Mouse (Mus musculus) limb, embryonic 10.5 days (tissue): ENCODE data around the gene Guca1a. TPM values are rescaled to one million over a fixed set of nuclear protein-coding genes. Genes with fewer than 3 reads are reported as not detected.

Experiments
- DNase-seq: peaks from one replicate; pipeline ENCODE4 v3.0.0-alpha.2; 2017; ENCODE audit warnings: low spot score
- H3K27ac ChIP-seq: fragments of 300-500 bp; sonication (generic); 2 replicates; pipeline ENCODE4 v1.5.1; 2016; ENCODE audit warnings: mild to moderate bottlenecking
- H3K27me3 ChIP-seq: fragments of 300-500 bp; sonication (generic); 2 replicates; pipeline ENCODE4 v1.6.1; 2016; ENCODE audit warnings: low read depth, mild to moderate bottlenecking; ENCODE audit not compliant: poor library complexity, severe bottlenecking
- H3K36me3 ChIP-seq: fragments of 300-500 bp; sonication (generic); 2 replicates; pipeline ENCODE4 v1.6.1; 2016; ENCODE audit warnings: mild to moderate bottlenecking, moderate library complexity
- H3K4me1 ChIP-seq: fragments of 300-500 bp; sonication (generic); 2 replicates; pipeline ENCODE4 v1.6.1; 2016
- H3K4me3 ChIP-seq: fragments of 300-500 bp; sonication (generic); 2 replicates; pipeline ENCODE4 v1.5.1; 2016; ENCODE audit warnings: mild to moderate bottlenecking, moderate library complexity
- H3K9me3 ChIP-seq: fragments of 300-500 bp; sonication (generic); replicated peaks from 2 replicates; pipeline ENCODE4 v1.6.1; 2016; ENCODE audit warnings: mild to moderate bottlenecking
- WGBS: fragments of 180-500 bp; shearing (Covaris S2); methylation state at CpG from one replicate; pipeline ENCODE4 v1.1.7; 2016; 5-methylcytosine and 5-hydroxymethylcytosine counted together
- polyA plus RNA-seq: library from polyadenylated mRNA; unstranded; fragments of >200 nt; fragmentation: Nextera tagmentation; extraction: Ambion mirVana; gene quantifications from 2 replicates; pipeline ENCODE4 v1.2.1, GENCODE M21; 2016

Gene Guca1a
- 0.29 and 0.34 TPM in 2 replicates for polyA plus RNA-seq

GRCm38 (mm10) chr17:47400451-47400850 is at the start of gene Guca1a:
TSS of gene Guca1a (minus strand) at chr17:47400584.
- 59% methylated on average over 10 of the region's 10 CpGs for WGBS
- DNase-seq, result no peak
- no peak within 1 kb of the TSS for H3K27ac ChIP-seq
- H3K9me3 ChIP-seq, result no peaks in the 10 kb centered on the region; the same call in 1 of the 2 replicates
- no peak within 1 kb of the TSS for H3K4me3 ChIP-seq
- peaks cover 27% of the 10 kb centered on the region for H3K27me3 ChIP-seq
- H3K36me3 ChIP-seq, result no peaks in the 10 kb centered on the region
- peaks cover 3% of the 10 kb centered on the region for H3K4me1 ChIP-seq

- DNase-seq, result no peak
- no peaks in the 10 kb centered on the region for H3K9me3 ChIP-seq
- WGBS, result 53% methylated on average over 5 of the region's 5 CpGs
- H3K4me1 ChIP-seq, result peaks cover 40% of the 10 kb centered on the region
- H3K27ac ChIP-seq, result peak overlapping the region; percentile 50
- H3K4me3 ChIP-seq, result no peak overlapping the region
- no peaks in the 10 kb centered on the region for H3K36me3 ChIP-seq
- peaks cover 3% of the 10 kb centered on the region; the same call in 1 of the 2 replicates for H3K27me3 ChIP-seq
Observed at GRCm38 (mm10) chr17:47449432-47449831, 49.0 kb upstream of the Guca1a start.

GRCm38 (mm10) chr17:47448523-47449372 is 48.4 kb upstream of the Guca1a start:
- Histone ChIP-seq H3K27me3 (peaks cover 3% of the 10 kb centered on the region; the same call in 1 of the 2 replicates), H3K4me1 (peaks cover 45% of the 10 kb centered on the region), H3K9me3 (no peaks in the 10 kb centered on the region), H3K36me3 (no peaks in the 10 kb centered on the region), H3K27ac (peak overlapping the region; percentile 50; the same call in 1 of the 2 replicates), H3K4me3 (no peak overlapping the region)
- 33% methylated on average over 8 of the region's 8 CpGs for WGBS
- DNase-seq, result no peak

- Histone ChIP-seq H3K27ac (no peak overlapping the region), H3K9me3 (no peaks in the 10 kb centered on the region)
- WGBS, result 94% methylated on average over 11 of the region's 11 CpGs
Observed at GRCm38 (mm10) chr17:47446561-47446960, 46.2 kb upstream of the Guca1a start.

GRCm38 (mm10) chr17:47446025-47446424 is 45.6 kb upstream of the Guca1a start:
- no peak for DNase-seq
- H3K4me1 ChIP-seq, result peaks cover 45% of the 10 kb centered on the region
- 81% methylated on average over 9 of the region's 9 CpGs for WGBS
- H3K4me3 ChIP-seq, result no peak overlapping the region
- no peaks in the 10 kb centered on the region for H3K36me3 ChIP-seq
- H3K27ac ChIP-seq, result no peak overlapping the region
- 0 out of 2 replicates have a peak, but pooled peaks cover 5% of the 10 kb centered on the region for H3K27me3 ChIP-seq
- H3K9me3 ChIP-seq, result no peaks in the 10 kb centered on the region

More at GRCm38 (mm10) chr17:47446561-47446960, 46.2 kb upstream of the Guca1a start:
- H3K4me3 ChIP-seq, result no peak overlapping the region
- H3K36me3 ChIP-seq, result no peaks in the 10 kb centered on the region
- H3K27me3 ChIP-seq, result 0 out of 2 replicates have a peak, but pooled peaks cover 2% of the 10 kb centered on the region
- H3K4me1 ChIP-seq, result peaks cover 45% of the 10 kb centered on the region
- no peak for DNase-seq

GRCm38 (mm10) chr17:47445518-47445917 is 45.1 kb upstream of the Guca1a start:
- Histone ChIP-seq H3K4me3 (no peak overlapping the region), H3K27ac (no peak overlapping the region), H3K4me1 (peaks cover 46% of the 10 kb centered on the region), H3K27me3 (peaks cover 7% of the 10 kb centered on the region), H3K36me3 (no peaks in the 10 kb centered on the region), H3K9me3 (no peaks in the 10 kb centered on the region)
- no peak for DNase-seq
- WGBS, result 78% methylated on average over 11 of the region's 11 CpGs

GRCm38 (mm10) chr17:47444113-47444512 is 43.7 kb upstream of the Guca1a start:
- DNase-seq, result no peak
- Histone ChIP-seq H3K4me3 (no peak overlapping the region), H3K4me1 (peaks cover 43% of the 10 kb centered on the region), H3K27ac (0 out of 2 replicates have a peak overlapping the region, but pooled peaks have one; percentile 17), H3K36me3 (no peaks in the 10 kb centered on the region), H3K9me3 (no peaks in the 10 kb centered on the region), H3K27me3 (peaks cover 21% of the 10 kb centered on the region)
- 81% methylated on average over 6 of the region's 6 CpGs for WGBS

GRCm38 (mm10) chr17:47442271-47442670 is 41.9 kb upstream of the Guca1a start:
- DNase-seq, result no peak
- H3K27ac ChIP-seq, result no peak overlapping the region
- peaks cover 39% of the 10 kb centered on the region for H3K27me3 ChIP-seq
- no peaks in the 10 kb centered on the region for H3K9me3 ChIP-seq
- H3K36me3 ChIP-seq, result no peaks in the 10 kb centered on the region
- peaks cover 42% of the 10 kb centered on the region for H3K4me1 ChIP-seq
- no peak overlapping the region for H3K4me3 ChIP-seq
- 76% methylated on average over 3 of the region's 3 CpGs for WGBS

GRCm38 (mm10) chr17:47441296-47442051 is 41.1 kb upstream of the Guca1a start:
- 56% methylated on average over 19 of the region's 19 CpGs for whole genome bisulfite sequencing

GRCm38 (mm10) chr17:47440359-47440890 is 40.0 kb upstream of the Guca1a start:
- Histone ChIP-seq H3K4me1 (peaks cover 54% of the 10 kb centered on the region), H3K27me3 (peaks cover 56% of the 10 kb centered on the region), H3K4me3 (no peak overlapping the region), H3K27ac (peak overlapping the region; percentile 20; the same call in 1 of the 2 replicates), H3K36me3 (no peaks in the 10 kb centered on the region), H3K9me3 (no peaks in the 10 kb centered on the region)
- no peak for DNase-seq
- 8% methylated on average over 9 of the region's 9 CpGs for WGBS

More at GRCm38 (mm10) chr17:47441296-47442051, 41.1 kb upstream of the Guca1a start:
- Histone ChIP-seq H3K4me3 (no peak overlapping the region), H3K4me1 (peaks cover 50% of the 10 kb centered on the region), H3K27me3 (peaks cover 47% of the 10 kb centered on the region), H3K9me3 (no peaks in the 10 kb centered on the region), H3K27ac (no peak overlapping the region), H3K36me3 (no peaks in the 10 kb centered on the region)
- no peak for DNase-seq

- WGBS, result 46% methylated on average over 9 of the region's 9 CpGs
- Histone ChIP-seq H3K27ac (no peak overlapping the region), H3K4me1 (peaks cover 54% of the 10 kb centered on the region)
Observed at GRCm38 (mm10) chr17:47439396-47440028, 39.1 kb upstream of the Guca1a start.

GRCm38 (mm10) chr17:47438611-47439010 is 38.2 kb upstream of the Guca1a start:
- Histone ChIP-seq H3K9me3 (no peaks in the 10 kb centered on the region), H3K27me3 (peaks cover 69% of the 10 kb centered on the region), H3K27ac (no peak overlapping the region; the same call in 1 of the 2 replicates), H3K36me3 (no peaks in the 10 kb centered on the region), H3K4me3 (no peak overlapping the region), H3K4me1 (peaks cover 49% of the 10 kb centered on the region)
- no peak for DNase-seq
- 76% methylated on average over 6 of the region's 6 CpGs for WGBS

More at GRCm38 (mm10) chr17:47439396-47440028, 39.1 kb upstream of the Guca1a start:
- H3K36me3 ChIP-seq, result no peaks in the 10 kb centered on the region
- H3K4me3 ChIP-seq, result no peak overlapping the region
- DNase-seq, result no peak
- H3K27me3 ChIP-seq, result peaks cover 63% of the 10 kb centered on the region
- H3K9me3 ChIP-seq, result no peaks in the 10 kb centered on the region
